Mouse (Mus musculus) liver, adult (tissue): ENCODE measurements around the gene Cerk.

Source experiments
- GATA4 ChIP-seq: IDR thresholded peaks from 2 replicates; pipeline ENCODE4 v1.6.1; 2014; ENCODE audit warnings: mild to moderate bottlenecking, low read length; ENCODE audit not compliant: insufficient replicate concordance

Gene Cerk

GRCm38 (mm10) chr15:86110361-86111103 lies 75.4 kb downstream of the Cerk start:
- no peak for TF ChIP-seq GATA4

GRCm38 (mm10) chr15:86109650-86110211 lies 76.2 kb downstream of the Cerk start:
- TF ChIP-seq GATA4: no peak

GRCm38 (mm10) chr15:86109245-86109644 lies 76.7 kb downstream of the Cerk start:
- TF ChIP-seq GATA4: no peak

GRCm38 (mm10) chr15:86107831-86108471 lies 78.0 kb downstream of the Cerk start:
- TF ChIP-seq GATA4: no peak

GRCm38 (mm10) chr15:86105751-86106150 lies 80.2 kb downstream of the Cerk start:
- no peak for TF ChIP-seq GATA4

GRCm38 (mm10) chr15:86105345-86105697 lies 80.6 kb downstream of the Cerk start:
- no peak for TF ChIP-seq GATA4

- no peak for TF ChIP-seq GATA4
Measured at GRCm38 (mm10) chr15:86104401-86105344, 81.3 kb downstream of the Cerk start.

GRCm38 (mm10) chr15:86102308-86102707 lies 83.6 kb downstream of the Cerk start:
- TF ChIP-seq GATA4: no peak

GRCm38 (mm10) chr15:86101585-86101984 lies 84.4 kb downstream of the Cerk start:
- no peak for TF ChIP-seq GATA4

GRCm38 (mm10) chr15:86097871-86098270 lies 88.1 kb downstream of the Cerk start:
- no peak for TF ChIP-seq GATA4

- TF ChIP-seq GATA4: no peak
Measured at GRCm38 (mm10) chr15:86095722-86096603, 90.0 kb downstream of the Cerk start.

- TF ChIP-seq GATA4: no peak
Measured at GRCm38 (mm10) chr15:86094324-86095121, 91.4 kb downstream of the Cerk start.

- TF ChIP-seq GATA4: no peak
Measured at GRCm38 (mm10) chr15:86093236-86093635, 92.7 kb downstream of the Cerk start.

- no peak for TF ChIP-seq GATA4
Measured at GRCm38 (mm10) chr15:86091998-86092670, 93.8 kb downstream of the Cerk start.
